26 mouse cellular contexts compared by ENCODE assay signal in the genomic region with DNA sequence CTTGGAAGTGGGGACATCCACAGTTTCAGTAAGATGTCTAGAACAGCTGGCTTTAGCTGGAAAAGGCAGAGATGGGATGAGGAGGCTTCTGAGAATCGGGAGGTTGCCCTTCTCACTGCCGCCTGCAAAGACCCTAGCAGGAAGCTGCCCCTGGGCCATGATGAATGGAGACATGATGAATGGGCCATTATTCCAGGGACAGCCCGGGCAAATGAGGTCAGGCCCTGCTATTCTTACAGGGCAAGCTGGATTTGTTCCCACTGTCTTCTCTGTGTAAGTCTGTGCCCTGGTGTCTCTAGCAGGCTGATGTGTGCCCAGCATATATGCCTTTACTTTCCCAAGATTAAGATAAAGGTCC. TPM values are rescaled to one million over a fixed set of nuclear protein-coding genes. Genes with fewer than 3 reads are reported as not detected.
A peak's percentile ranks its signal among the peaks of the same experiment; 100 is the strongest.
DNase-seq lines count a peak whose midpoint lies in the region; ATAC-seq lines count a peak whose summit lies in the region.
"Had no signal": no experiment of that assay in that cellular context is flagged by ENCODE, and none has a peak within 500 bp of the region (broad histone marks: within the 10 kb centered on the region; RNA-seq: fewer than 3 reads in every experiment).

No protein-coding gene starts in this region.

- WGBS in forebrain, embryonic 11.5 days: 5% methylated on average over 3 of the region's 3 CpGs
- WGBS in forebrain, embryonic 15.5 days: 10% methylated on average over 3 of the region's 3 CpGs
- whole genome bisulfite sequencing in heart, embryonic 16.5 days: 45% methylated on average over 3 of the region's 3 CpGs

- no peak overlapping the region for H3K4me3 ChIP-seq in forebrain, embryonic 11.5 days (ENCODE audit: low read depth, low read length)
- H3K4me3 ChIP-seq in forebrain, embryonic 15.5 days: no peak overlapping the region
- H3K4me3 ChIP-seq in heart, embryonic 16.5 days (ENCODE audit: low read length): no peak overlapping the region
- H3K4me3 ChIP-seq: forebrain, embryonic 10.5 days; heart, embryonic 12.5 days; intestine, embryonic 15.5 days; layer of hippocampus, adult 2 months; limb, embryonic 10.5 days; liver, embryonic 15.5 days; lung, embryonic 15.5 days; midbrain, embryonic 10.5 days; myocyte; stomach, embryonic 15.5 days had no signal

- no peaks in the 10 kb centered on the region for H3K36me3 ChIP-seq in forebrain, embryonic 11.5 days (ENCODE audit: control insufficient read depth, insufficient read depth, low read length)
- H3K36me3 ChIP-seq in forebrain, embryonic 15.5 days: no peaks in the 10 kb centered on the region
- H3K36me3 ChIP-seq in heart, embryonic 16.5 days (ENCODE audit: control insufficient read depth, insufficient read depth): no peaks in the 10 kb centered on the region
- H3K36me3 ChIP-seq: forebrain, embryonic 10.5 days; heart, embryonic 12.5 days; intestine, embryonic 15.5 days; limb, embryonic 10.5 days; liver, embryonic 15.5 days; lung, embryonic 15.5 days; midbrain, embryonic 10.5 days; stomach, embryonic 15.5 days had no signal

- DNase-seq in forebrain, embryonic 11.5 days (ENCODE audit: low spot score): peak; percentile 42
- DNase-seq in heart, adult 9 months (ENCODE audit: low spot score in 2 of 2): no peak
- peak; percentile 1 to 45 for DNase-seq in spleen, postnatal 4 days (ENCODE audit: low spot score in 2 of 2)
- no peak for DNase-seq in spleen, postnatal 36 days (ENCODE audit: low spot score in 2 of 2)
- no peak for DNase-seq in lung, postnatal 36 days
- DNase-seq in ovary, postnatal 36 days (ENCODE audit: low spot score): no peak
- DNase-seq: cerebellum, adult 18-20 months; liver; right cerebral cortex, postnatal 25 days; thymus, postnatal 25 days had no signal

- no peak overlapping the region for H3K4me2 ChIP-seq in forebrain, embryonic 11.5 days (ENCODE audit: low read depth, low read length, severe bottlenecking)
- no peak overlapping the region for H3K4me2 ChIP-seq in forebrain, embryonic 15.5 days (replicated peaks)
- H3K4me2 ChIP-seq in heart, embryonic 16.5 days (ENCODE audit: low read depth, low read length): peak overlapping the region; percentile 38; the same call in 1 of the 2 replicates
- H3K4me2 ChIP-seq: heart, embryonic 12.5 days; hindbrain, embryonic 14.5 days; intestine, embryonic 15.5 days; liver, embryonic 15.5 days; lung, embryonic 15.5 days; stomach, embryonic 15.5 days had no signal

- H3K9me3 ChIP-seq in forebrain, embryonic 11.5 days (ENCODE audit: control insufficient read depth, low read length): no peaks in the 10 kb centered on the region
- H3K9me3 ChIP-seq in forebrain, embryonic 15.5 days: no peaks in the 10 kb centered on the region
- no peaks in the 10 kb centered on the region for H3K9me3 ChIP-seq in heart, embryonic 16.5 days (replicated peaks; ENCODE audit: control insufficient read depth, low read length)
- H3K9me3 ChIP-seq: forebrain, embryonic 10.5 days; heart, embryonic 12.5 days; intestine, embryonic 15.5 days; limb, embryonic 10.5 days; liver, embryonic 15.5 days; lung, embryonic 15.5 days; midbrain, embryonic 10.5 days; stomach, embryonic 15.5 days had no signal

- H3K4me1 ChIP-seq in forebrain, embryonic 11.5 days (replicated peaks; ENCODE audit: control insufficient read depth, insufficient read depth, low read length): no peaks in the 10 kb centered on the region
- H3K4me1 ChIP-seq in forebrain, embryonic 15.5 days: no peaks in the 10 kb centered on the region
- H3K4me1 ChIP-seq in heart, embryonic 16.5 days (ENCODE audit: control insufficient read depth, insufficient read depth, low read length): peaks cover 12% of the 10 kb centered on the region
- H3K4me1 ChIP-seq: intestine, embryonic 15.5 days; liver, embryonic 15.5 days; stomach, embryonic 15.5 days had no signal

- no peak overlapping the region for H3K27ac ChIP-seq in forebrain, embryonic 11.5 days (ENCODE audit: low read depth, low read length)
- no peak overlapping the region for H3K27ac ChIP-seq in forebrain, embryonic 15.5 days (replicated peaks)
- H3K27ac ChIP-seq in heart, embryonic 16.5 days (ENCODE audit: low read length): 0 out of 2 replicates have a peak overlapping the region, but pooled peaks have one; percentile 20
- H3K27ac ChIP-seq: forebrain, embryonic 10.5 days; hindbrain, embryonic 14.5 days; intestine, embryonic 15.5 days; layer of hippocampus, adult 2 months; limb, embryonic 10.5 days; liver, embryonic 15.5 days; lung, embryonic 15.5 days; macrophage; midbrain, embryonic 10.5 days; stomach, embryonic 15.5 days had no signal

- H3K27me3 ChIP-seq in forebrain, embryonic 11.5 days (ENCODE audit: control insufficient read depth, insufficient read depth, low read length): no peaks in the 10 kb centered on the region
- H3K27me3 ChIP-seq in forebrain, embryonic 15.5 days: no peaks in the 10 kb centered on the region
- no peaks in the 10 kb centered on the region for H3K27me3 ChIP-seq in heart, embryonic 16.5 days (ENCODE audit: control insufficient read depth, insufficient read depth, low read length)
- H3K27me3 ChIP-seq: intestine, embryonic 15.5 days; liver, embryonic 15.5 days; lung, embryonic 15.5 days; stomach, embryonic 15.5 days had no signal

- no peak overlapping the region for H3K9ac ChIP-seq in forebrain, embryonic 11.5 days (ENCODE audit: low read length)
- no peak overlapping the region for H3K9ac ChIP-seq in forebrain, embryonic 15.5 days (replicated peaks)
- H3K9ac ChIP-seq in heart, embryonic 16.5 days (ENCODE audit: low read length): no peak overlapping the region
- H3K9ac ChIP-seq: heart, embryonic 12.5 days; hindbrain, embryonic 14.5 days; intestine, embryonic 15.5 days; liver, embryonic 15.5 days; lung, embryonic 15.5 days; stomach, embryonic 15.5 days had no signal

- no peak for ATAC-seq in forebrain, embryonic 11.5 days (replicated peaks; ENCODE audit: low FRiP score)
- ATAC-seq in forebrain, embryonic 15.5 days (replicated peaks): no peak
- ATAC-seq in heart, embryonic 16.5 days (replicated peaks; ENCODE audit: extremely low read depth, insufficient read depth, low FRiP score): 0 out of 2 replicates have a peak, but pooled peaks have one; percentile 7
- ATAC-seq: intestine, embryonic 15.5 days; midbrain, embryonic 16.5 days had no signal

RNA-seq across cellular contexts. Expression of gene Iqsec3, which starts 51.1 kb away (rescaled TPM):
- 0.90 and 1.1 TPM in 2 replicates for polyA plus RNA-seq in forebrain, embryonic 11.5 days (2014; fragmentation: Nextera tagmentation; extraction: Ambion mirVana)
- 4.8 and 5.1 TPM in 2 replicates for polyA plus RNA-seq in forebrain, embryonic 15.5 days (2015; fragmentation: Nextera tagmentation; extraction: Ambion mirVana)
- polyA plus RNA-seq in heart, embryonic 16.5 days (2015; fragmentation: Nextera tagmentation; extraction: Ambion mirVana): 0.02 TPM in 1 of 2 replicates, not detected in the other
- polyA plus RNA-seq: heart, embryonic 12.5 days; liver, embryonic 15.5 days; macrophage; spleen, adult 2 months had no signal

Comparison
In these comparisons a context has a peak if more than half of its experiments do, and no peak if none do; other contexts are left out.
1. DNase-seq: peak in forebrain, embryonic 11.5 days (single experiment) and spleen, postnatal 4 days (2 of 2); none in heart, adult 9 months (0 of 2), spleen, postnatal 36 days (0 of 2), lung, postnatal 36 days (single experiment) and ovary, postnatal 36 days (single experiment).